Mouse (Mus musculus) mature B cell (primary cell): ENCODE data around the gene Oas1d.
"Not testable (repeated sequence)": the region's sequence is repeated elsewhere in the genome, so short reads cannot be mapped to it uniquely, and the experiment has no call there.

Source experiments
- in situ Hi-C: fragments of 300-500 bp; cut with MboI; formaldehyde crosslinking; loops from 2 replicates; pipeline ENCODE4 v1.14.3; 2019

Gene Oas1d

DNA sequence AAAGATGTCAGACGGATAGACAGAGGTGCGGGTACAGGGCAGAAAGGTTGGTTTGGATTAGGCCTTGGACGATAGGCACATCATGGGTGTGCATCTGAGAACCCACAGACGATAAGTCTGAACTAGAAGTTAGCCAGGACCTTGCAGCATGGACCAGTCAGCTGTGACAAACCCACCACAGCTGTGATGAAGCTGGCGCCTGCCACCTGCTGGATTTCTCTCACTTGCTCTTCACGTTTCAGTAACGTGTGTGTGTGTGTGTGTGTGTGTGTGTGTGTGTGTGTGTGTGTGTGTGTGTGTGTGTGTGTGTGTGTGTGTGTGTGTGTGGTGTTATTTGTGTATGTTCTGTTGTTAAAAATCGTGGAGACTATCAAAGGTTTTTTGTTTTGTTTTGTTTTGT is at the start of gene Oas1d:
Gene Oas1d, plus strand, starts transcription at position 333 of the 400 bp plus-strand sequence.
- in situ Hi-C loops, result not testable (repeated sequence)

DNA sequence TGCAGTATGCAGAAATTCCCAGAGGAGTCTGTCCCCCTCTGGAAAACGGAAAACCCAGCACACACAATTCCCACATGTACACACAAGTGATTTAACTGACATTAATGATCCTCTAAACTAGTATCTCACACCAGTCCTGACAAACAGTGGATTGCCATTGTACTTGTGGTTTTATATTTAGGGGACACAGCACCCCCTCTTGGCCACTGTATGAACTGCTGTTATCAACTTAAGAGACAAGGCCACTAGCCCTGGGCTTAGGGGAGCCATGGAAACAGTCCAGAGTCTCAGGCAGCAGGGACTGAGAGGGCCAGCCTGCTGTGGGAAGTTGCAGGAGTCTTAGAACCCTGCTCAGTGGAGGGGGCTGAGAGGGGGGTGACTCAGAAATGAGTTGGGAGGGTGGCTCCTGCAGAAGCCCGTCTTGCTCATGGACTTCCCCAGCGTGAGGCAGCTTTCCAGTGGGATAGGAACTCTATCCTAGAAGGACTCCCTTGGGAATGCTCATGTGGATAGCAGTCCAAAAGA is 48.9 kb upstream of the Oas1d start:
- in situ Hi-C loops, result no loop called here

GRCm38 (mm10) chr5:120869436-120870015 is 44.8 kb upstream of the Oas1d start:
- in situ Hi-C loops, result no loop called here

- in situ Hi-C loops, result no loop called here
Observed at GRCm38 (mm10) chr5:120870081-120870480, 44.3 kb upstream of the Oas1d start.

DNA sequence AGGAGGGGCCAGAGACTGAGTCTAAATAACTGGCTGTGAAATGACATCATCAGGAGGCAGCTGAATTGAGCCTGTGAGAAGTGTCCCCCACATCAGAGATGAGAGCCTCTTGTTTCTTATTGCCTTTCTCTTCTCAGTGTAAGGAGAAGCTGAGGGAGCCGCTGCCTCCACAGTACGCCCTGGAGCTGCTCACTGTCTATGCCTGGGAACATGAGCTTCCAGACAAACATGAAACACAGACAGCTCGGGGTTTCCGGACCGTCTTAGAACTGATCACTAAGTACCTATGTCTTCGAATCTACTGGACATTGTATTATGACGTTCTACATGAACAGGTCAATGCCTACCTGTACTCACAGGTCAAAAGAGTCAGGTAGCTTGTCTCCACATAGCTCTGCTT is 43.6 kb upstream of the Oas1d start:
- in situ Hi-C loops, result no loop called here

DNA sequence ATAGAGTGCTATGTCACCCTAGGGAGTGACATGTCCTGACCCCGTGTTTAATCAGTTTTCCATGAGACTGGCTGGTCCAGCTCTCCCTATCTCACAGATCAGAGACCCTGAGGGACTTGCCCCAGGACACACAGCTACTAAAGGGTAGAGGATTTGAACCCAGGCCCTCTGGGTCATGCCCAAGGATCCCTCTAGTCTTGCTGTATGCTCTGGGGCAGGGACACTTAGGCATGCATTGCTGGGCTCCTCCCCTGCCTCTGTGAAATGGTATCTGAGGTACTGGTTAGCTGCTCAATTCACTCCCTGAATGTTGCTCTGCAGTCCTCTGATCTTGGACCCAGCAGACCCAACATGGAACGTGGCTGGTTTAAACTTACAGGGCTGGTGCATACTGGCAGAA is 42.9 kb upstream of the Oas1d start:
- in situ Hi-C loops, result no loop called here

DNA sequence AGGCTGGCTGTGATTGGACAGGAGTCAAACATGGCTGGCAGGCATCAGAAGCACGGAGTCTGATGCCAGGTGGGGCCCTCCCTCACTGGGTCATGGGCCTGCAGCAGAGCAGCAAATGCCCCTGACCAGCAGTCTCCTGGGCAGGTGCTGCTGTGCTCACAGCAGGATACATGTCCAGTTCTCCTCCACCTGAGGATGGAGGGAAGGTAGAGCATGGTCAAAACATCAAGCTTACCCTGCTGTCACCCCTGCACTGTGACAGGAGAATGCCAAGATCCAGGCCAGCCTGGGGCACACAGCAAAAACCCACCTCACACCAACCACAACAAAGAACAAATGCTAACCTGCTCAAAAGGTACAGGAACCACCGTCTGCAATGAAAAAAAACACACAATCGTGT is 37.5 kb upstream of the Oas1d start:
- in situ Hi-C loops, result not testable (repeated sequence)

DNA sequence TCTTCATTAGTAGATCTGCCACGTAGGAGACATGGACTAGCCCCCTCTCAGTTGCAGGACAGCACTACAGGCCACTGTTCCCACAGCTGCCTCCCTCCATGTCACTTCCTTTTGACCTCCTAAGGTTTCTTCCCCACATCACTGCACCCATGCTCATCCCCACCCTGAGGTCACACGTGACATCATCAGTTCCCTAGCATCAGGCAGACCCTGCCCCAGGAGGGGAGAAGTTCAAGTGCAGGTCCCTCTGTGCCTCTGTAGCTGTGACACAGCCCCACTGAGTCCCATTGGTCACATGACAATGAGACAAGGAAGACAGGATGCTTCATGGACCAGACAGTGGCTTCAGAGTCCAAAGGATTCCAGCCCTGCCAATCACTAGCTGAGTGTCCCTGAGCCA is 36.9 kb upstream of the Oas1d start:
- in situ Hi-C loops, result not testable (repeated sequence)

DNA sequence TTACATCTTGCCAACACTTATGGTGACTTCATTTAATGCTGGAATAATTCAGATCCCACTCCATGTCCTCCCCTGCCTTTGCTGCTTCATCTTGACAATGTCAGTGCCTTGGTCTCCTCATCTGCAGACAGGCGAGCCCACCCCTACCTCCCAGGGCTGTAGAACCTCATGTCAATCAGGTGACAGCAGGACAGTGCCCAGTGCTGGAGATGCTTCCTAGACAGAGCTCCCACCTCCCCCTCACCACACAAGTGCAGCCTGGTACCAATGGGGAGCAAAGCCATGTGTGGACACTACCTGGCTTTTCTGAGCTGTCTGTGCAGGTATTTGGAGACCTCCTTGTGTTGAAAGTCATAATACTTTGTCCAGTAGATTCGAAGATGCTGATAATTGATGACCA is 35.5 kb upstream of the Oas1d start:
- in situ Hi-C loops, result not testable (repeated sequence)

DNA sequence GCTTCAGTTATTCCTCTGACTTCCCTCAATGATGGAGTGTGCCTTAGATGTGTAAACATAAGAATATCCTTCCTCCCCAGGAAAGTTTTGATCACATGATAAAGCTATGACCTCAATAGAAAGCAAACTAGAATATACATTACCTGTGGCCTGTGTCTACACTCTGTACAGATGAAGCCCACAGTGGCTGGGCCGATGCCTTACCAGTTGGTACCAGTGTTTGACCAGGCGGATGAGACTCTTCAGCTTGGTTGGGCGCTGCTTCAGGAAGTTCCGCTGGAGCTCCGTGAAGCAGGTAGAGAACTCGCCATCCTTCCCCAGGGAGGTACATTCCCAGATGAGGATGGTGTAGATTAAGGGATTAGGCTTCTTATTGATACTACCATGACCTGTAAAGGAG is 32.7 kb upstream of the Oas1d start:
- in situ Hi-C loops, result not testable (repeated sequence)

DNA sequence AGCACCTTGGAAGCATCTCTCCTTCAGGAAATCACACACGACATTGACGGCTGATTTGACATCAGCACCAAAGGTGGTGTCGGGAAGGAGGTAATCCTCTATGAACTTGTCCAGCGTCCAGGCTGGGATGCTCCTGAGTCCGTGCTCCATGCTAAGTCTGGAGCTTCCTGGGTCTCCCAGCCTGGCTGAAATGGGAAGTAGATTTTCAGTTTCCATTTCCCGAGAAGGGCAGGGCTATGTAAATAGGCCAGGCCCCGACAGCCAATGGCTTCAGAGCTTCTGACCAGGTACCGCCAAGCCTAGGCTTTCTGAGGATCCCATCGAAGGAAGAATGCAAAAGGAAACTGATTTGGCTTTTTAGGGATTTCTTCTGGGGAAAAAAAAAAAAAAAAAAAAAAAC is 26.9 kb upstream of the Oas1d start, which contains the start of gene Oas1g:
Gene Oas1g, minus strand, starts transcription at position 201 of the 400 bp plus-strand sequence.
- in situ Hi-C loops, result not testable (repeated sequence)

DNA sequence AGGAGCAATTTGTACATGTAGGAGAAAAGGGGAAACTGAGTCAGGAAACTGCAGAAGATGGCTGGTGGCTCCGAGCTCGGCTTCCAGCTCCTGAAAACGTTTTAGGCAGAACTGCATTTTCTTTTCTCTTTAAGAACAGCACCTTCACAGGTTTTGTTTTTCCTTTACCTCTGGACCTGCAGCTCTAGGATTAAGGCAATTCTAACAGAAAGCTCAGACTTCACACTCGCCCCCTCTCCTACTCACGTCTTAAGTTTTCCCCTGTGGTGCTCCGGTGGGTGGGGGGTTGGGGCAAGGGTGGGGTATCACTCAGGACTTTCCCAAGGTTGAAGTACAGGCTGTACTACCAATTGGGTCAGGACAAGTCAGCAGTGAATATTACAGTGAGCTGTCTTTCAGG is 26.5 kb upstream of the Oas1d start:
- in situ Hi-C loops, result no loop called here

- in situ Hi-C loops, result not testable (repeated sequence)
Observed at GRCm38 (mm10) chr5:120888294-120888815, 26.0 kb upstream of the Oas1d start.

DNA sequence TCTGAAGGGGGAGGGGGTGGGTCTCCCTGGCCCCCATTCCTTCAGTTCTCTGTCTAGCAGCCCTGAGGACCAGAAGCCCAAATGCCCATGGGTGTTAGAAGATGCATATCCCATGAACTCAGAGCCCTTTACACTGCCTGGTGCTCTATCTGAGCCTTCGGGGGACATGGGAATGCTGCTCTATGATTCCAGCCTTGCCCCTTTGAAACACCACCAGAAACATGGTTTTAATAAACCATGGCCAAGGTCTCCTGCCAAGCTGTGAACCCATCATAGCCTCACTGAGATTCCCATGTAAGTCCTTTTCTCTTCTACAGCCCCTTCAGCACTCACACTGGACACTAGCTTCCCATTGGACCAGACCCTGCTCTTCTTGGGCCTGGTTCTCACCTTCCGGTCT is 24.3 kb upstream of the Oas1d start:
- in situ Hi-C loops, result no loop called here

GRCm38 (mm10) chr5:120890991-120891390 is 23.3 kb upstream of the Oas1d start:
- in situ Hi-C loops, result no loop called here

DNA sequence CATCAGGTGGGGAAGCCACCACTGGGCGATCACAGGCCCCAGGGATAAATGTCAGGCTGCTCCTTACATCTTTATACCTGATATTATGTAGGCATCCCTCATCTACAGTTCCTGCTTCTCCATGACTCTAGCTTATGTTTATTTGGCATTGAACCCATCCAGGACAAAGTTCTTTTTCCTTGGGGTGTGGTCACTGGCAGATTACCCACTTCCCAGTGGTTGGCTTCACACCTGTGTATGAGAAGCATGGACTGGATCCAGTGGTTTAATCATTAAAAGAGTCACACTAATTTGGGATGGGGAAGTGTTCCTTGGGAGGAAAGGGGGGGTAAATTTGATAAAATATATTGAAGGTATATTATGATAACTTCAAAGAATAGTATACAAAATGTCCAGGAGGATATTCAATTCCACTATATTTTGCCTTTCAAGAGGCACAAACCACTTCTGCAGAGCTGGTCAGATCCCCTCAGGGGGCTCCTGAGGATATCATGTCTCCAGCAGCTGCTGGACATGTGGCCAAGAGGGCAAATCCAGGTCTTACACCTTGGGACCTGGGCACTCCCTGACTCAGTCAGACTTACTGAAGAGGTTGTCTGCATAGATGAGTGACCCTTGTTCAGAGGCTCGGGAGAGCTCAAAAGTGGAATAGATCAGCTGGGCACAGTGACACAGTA is 22.6 kb upstream of the Oas1d start:
- in situ Hi-C loops, result not testable (repeated sequence)

DNA sequence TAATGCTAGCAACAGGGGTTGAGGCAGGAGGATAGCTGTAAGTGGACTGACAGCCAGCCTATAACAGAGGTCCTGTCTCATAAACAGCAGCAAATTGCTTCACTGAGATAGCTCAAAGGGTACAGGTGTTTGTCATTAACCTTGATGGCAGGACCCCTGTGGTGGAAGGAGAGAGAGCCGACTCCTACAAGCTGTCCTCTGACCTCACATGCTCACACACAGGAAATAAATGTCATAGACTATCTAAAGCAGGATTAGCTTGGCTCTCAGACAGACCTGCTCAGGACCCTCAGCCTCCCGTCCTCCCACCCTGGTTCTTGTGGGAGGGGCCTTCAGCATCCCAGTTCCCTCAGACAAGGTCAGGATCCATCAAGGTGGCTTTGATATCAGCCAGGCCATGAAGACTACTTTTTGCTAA is 22.1 kb upstream of the Oas1d start:
- in situ Hi-C loops, result no loop called here

DNA sequence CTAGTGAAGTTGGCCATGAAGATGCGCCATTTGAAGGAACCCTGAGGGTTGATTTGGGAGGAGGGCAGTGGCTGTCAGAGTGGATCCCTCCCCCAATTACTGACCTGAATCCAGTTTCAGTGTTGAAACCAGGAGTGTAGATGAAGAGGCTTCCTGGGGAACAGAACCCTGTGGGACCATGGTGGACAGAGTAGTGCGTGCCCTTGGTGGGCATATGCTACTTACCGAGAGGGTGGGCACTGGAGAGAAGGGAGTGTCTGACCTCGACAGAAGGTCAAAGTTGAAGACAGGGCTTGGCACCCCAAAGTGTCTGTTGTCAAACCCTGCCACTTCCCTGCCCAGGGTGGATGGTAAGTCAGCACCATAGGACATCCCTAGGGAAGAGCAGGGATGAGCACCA is 20.5 kb upstream of the Oas1d start:
- in situ Hi-C loops, result not testable (repeated sequence)

GRCm38 (mm10) chr5:120894692-120895091 is 19.6 kb upstream of the Oas1d start:
- in situ Hi-C loops, result not testable (repeated sequence)

GRCm38 (mm10) chr5:120895231-120895900 is 19.0 kb upstream of the Oas1d start:
- in situ Hi-C loops, result no loop called here

DNA sequence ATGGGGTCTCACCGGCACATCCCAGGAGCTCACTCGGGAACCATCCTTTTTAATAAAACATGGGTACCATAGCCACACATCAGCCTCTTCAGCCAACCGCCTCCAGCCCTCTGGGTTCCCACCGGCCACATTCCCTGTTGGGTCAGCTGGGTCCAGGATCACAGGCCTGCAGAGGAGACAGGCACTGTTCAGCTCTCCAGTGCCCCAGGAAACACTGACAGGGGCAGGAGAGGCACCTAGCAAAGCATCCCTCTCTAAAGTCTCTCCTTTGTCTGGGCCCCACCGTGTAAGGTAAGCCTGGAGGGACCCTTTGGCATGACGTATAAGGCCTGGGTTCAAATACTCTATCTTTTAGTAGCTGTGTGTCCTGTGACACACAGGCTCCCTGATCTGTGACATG is 16.0 kb upstream of the Oas1d start:
- in situ Hi-C loops, result no loop called here

DNA sequence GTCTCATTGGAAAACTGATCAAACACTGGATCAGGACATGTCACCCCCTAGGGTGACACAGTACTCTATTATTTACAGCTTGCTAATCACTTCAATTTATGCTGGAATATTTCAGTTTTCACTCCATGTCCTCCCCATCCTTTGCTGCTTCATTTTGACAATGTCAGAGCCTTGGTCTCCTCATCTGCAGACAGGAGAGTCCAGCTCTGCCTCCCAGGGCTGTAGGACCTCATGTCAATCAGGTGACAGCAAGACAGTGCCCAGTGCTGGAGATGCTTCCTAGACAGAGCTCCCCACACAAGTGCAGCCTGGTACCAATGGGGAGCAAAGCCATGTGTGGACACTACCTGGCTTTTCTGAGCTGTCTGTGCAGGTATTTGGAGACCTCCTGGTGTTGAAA is 15.6 kb upstream of the Oas1d start:
- in situ Hi-C loops, result no loop called here

GRCm38 (mm10) chr5:120900666-120901065 is 13.7 kb upstream of the Oas1d start:
- in situ Hi-C loops, result no loop called here
